Mouse (Mus musculus): Measurements from ENCODE around the gene Oog2.

DNA sequence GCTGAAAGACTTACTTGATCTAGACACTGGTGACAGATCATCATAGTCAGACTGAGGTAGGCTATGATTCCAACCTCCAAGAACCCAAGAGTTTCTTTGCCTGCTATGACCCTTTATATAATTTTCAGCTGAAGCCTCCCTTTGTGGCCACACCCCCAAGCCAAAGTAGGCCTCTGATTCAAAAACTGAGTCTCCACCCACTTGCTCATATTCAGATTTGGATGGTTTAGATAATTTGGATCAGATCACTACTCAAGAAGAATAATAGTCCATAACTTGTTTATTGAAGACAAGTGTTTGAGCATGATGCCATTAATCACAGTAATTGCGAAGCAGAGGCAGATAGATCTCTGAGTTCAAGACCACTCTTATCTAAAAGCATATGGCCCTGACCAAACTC, 28.0 kb upstream of the Oog2 start, which contains the start of gene Oog3:
- no peak for TF ChIP-seq EP300 (IDR thresholded peaks at IDR 0.05; ENCODE audit: low read depth in 1 of 2, low read length in 2 of 2)
- TF ChIP-seq CTCF (IDR thresholded peaks at IDR 0.05 in 2 of 3, conservative IDR thresholded peaks at IDR 0.05 in 1 of 3; ENCODE audit: control insufficient read depth in 1 of 3, insufficient read depth in 1 of 3, low read depth in 2 of 3, low read length in 3 of 3, poor library complexity in 1 of 3, severe bottlenecking in 1 of 3): no peak
- no peak for TF ChIP-seq MEF2A (IDR thresholded peaks at IDR 0.05; ENCODE audit: extremely low read depth, insufficient replicate concordance, low read depth, low read length, poor library complexity, severe bottlenecking)
- no peak for TF ChIP-seq POLR2AphosphoS5 (IDR thresholded peaks at IDR 0.05; ENCODE audit: borderline replicate concordance, low read depth, low read length)
- TF ChIP-seq GATA1 (IDR thresholded peaks at IDR 0.05; ENCODE audit: low read depth, low read length): no peak

All from MEL (cell line).